Mouse (Mus musculus) adrenal gland, adult 18-20 months (tissue): ENCODE data around the gene Sar1b. TPM values are rescaled to one million over a fixed set of nuclear protein-coding genes. Genes with fewer than 3 reads are reported as not detected.

Source experiments
- DNase-seq, 2 experiments: peaks; one replicate each; pipeline ENCODE4 v3.0.0; 2021 to 2022; ENCODE audit warnings: low spot score in 2 of 2
- total RNA-seq, 2 experiments: library from RNA; stranded (reverse); gene quantifications; 1 replicate in 1 of 2; 2 replicates in 1 of 2; pipeline ENCODE4 v1.2.3; 2021

The Sar1b gene
- total RNA-seq, 2 experiments from 2014 or later = 109 to 110 TPM

DNA sequence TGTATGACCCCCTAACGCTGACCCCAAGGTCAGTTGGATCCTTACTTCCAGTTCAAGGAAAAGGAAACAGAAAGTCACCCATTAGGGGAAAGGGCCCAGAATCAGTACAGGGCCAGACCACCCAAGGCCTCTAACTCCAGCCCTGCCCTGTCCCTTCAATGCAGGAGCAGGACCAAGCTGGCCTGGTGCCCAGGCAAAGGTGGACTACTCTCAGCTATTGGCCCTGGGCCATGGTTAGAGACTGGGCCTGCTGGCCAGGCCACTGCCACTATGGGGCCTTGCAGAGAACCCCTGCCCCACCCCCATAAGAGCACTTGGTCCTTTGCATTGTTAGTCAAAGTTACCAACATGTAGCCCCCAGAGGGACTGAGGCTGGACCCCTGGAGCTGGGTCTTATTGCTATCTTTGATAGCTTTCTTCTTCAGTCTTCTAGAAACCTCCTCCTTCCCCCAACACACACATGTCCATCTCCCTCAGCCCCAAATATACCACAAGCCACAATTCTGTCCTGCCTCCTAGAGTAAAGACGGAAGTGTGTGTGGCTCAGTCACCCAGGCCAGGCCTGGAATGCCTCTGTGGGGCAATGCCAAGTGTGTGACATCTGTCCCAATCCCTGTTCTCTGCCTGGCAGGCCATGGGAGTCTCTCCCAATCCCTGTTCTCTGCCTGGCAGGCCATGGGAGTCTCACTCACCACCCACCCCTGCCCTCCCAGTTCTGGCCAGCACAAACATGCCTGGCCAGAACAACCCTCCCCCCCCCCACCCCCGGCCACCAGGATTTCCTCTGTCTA, 60.7 kb downstream of the Sar1b start:
- DNase-seq = peak; percentile 37 to 46

GRCm38 (mm10) chr11:51824867-51825424, 61.5 kb downstream of the Sar1b start:
- DNase-seq = no peak

DNA sequence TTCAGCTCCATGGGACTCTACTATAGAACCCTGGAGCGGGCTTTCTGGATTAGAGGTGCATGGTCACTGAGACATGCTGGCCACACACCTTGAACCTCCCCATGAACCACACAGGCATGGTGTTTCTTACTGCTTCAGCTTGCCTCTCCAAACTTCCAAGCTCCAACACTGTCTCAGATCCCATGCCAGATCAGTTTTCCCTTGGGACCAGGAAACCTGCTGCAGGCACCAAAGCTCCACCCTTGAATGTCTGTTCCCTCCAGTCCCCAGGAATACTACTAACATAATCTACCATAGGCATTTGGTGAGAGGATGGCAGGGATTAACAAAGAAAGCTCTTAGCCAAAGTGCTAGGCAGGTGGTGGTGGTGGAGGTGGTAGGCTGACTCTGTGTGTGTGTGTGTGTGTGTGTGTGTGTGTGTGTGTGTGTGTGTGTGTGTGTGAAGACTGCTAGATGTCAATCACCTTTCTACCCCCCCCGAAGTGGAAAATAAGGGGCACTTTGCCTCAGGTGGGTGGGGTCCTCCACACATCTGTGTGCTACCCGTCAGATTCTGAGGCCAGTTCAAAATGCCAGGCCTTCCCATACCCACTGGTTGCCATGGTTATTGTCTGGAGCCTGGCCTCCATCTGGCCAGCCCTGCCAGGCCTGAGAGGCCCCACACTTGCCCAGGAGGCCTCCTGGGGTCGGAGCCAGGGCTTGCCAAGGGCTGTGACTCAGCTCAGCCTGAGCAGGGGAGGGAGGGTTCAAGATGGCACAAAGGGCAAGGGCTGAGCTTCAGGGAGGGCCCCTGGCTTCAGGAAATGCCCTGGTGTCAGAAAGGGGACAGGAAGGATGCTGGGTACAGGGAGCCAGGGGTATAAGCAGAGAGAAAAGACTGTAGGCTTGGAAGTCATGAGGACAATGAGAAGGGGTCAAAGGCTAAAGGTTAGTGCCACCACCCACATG, 68.7 kb downstream of the Sar1b start:
- peak in 1 of 2 experiments; percentile 55 for DNase-seq

- no peak for DNase-seq
Observed at GRCm38 (mm10) chr11:51832992-51833391, 69.5 kb downstream of the Sar1b start.

DNA sequence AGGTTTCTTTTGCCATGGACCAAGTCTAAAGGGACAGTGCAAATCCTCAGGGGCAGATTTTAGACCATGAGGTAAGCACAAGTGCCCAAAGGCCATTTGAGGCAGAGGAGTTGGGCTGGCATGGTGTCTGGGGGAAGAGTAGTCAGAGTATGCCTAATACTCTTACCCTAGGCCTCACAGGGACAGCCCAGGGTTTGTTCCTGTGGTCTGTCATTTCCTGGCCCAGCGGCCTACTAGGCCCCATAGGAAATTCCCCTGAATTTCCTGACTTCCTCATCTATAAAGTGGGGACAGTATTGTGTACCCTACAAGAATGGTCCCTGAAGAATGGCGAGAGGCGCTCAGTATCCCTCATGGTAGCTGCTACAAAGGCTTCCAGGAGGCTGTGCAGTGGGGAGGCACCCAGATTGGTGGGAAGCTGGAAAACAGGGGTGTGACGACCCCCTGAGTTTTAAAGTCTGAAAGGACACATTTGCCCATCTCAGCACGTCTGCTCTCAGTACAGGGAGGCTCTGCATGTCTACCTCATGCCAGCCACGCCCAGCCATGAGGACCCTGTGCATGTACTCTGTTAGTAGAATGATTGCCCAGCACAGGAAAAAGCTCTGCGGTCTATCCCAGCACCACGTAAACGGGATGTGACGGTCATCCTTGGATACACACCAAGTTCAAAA, 70.0 kb downstream of the Sar1b start:
- DNase-seq = no peak

- DNase-seq = no peak
Observed at GRCm38 (mm10) chr11:51834067-51834411, 70.6 kb downstream of the Sar1b start.

- DNase-seq = no peak
Observed at GRCm38 (mm10) chr11:51835598-51835997, 72.1 kb downstream of the Sar1b start.

- no peak for DNase-seq
Observed at GRCm38 (mm10) chr11:51836506-51836905, 73.0 kb downstream of the Sar1b start.

DNA sequence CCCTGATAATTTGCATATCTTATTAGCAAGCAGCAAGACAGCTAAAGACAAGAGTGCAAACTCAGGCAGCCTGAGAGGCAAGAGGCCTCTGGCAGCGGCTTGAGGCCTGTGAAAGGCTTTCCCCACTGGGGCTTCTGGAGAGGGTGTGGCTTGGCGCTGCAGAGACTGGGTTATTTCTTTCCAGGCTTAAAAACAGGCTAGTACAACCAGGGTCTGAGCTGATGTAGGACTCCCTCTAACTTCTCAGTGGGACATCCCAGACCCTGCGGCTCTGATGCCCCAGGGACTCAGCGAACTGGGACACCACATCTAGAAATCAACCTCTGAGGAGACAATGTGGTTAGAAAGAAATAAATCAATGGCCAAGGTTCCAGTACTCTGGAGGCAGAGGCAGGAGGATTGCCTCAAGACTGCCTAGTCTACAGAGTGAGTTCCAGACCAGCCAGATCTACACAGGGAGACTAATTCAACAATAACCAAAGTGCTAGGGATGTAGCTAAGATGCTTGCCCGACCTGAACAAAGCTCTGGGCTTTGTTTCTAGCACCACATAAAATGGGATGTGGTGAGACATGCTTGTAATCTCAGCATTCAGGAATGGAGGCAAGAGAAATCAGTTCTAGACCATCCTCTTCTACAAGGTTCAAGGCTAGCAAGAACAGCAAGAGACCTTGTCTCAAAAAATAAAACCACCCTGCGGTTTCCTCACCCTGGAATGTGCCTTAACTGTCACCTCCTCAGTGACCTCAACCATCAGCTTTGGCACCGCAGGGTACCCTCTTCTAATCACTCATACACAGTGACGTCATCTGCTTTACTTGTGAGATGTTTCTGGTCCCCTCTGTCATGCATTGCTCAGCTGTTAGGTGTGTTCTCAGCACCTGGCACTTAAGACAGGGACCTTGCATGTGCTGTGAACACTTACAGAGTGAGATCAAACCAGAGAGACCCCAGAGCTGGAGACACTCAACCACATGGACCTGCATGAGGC, 74.0 kb downstream of the Sar1b start:
- no peak for DNase-seq

DNA sequence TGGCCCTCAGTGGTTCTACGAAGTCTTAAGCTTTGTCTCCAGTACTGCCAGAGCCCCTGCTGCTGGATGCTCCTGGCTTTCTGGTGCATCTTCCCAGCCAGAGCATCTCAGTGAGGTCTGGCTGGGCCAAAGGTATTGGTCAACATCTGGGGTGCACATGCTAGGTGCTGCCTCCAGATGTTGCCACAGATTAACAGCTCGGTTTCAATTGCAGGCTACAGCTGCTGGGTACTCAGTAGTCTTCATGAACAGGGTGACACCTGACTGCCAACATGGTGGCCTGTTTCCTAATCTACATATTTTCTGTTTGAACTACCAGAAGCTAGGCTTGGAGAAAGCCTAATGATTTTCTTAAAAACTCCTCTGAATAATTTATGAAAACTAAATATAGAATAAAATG, 75.6 kb downstream of the Sar1b start:
- no peak for DNase-seq

- no peak for DNase-seq
Observed at GRCm38 (mm10) chr11:51839973-51840372, 76.5 kb downstream of the Sar1b start.

GRCm38 (mm10) chr11:51840657-51841056, 77.2 kb downstream of the Sar1b start:
- DNase-seq = no peak

GRCm38 (mm10) chr11:51841149-51841548, 77.7 kb downstream of the Sar1b start:
- DNase-seq = no peak

Other genes with a start within 250 kb of the Sar1b start
- gene Phykpl, start 178.9 kb upstream of the Sar1b start, total RNA-seq = 10 to 100 TPM; 20.9 to 24.6 TPM
- gene Hnrnpab, start 156.8 kb upstream of the Sar1b start, total RNA-seq = 100 to 1,000 TPM; 254 to 336 TPM
- 10 to 100 TPM; 53.3 to 68.6 TPM for gene Nhp2, start 144.0 kb upstream of the Sar1b start, total RNA-seq
- gene Rmnd5b, start 127.8 kb upstream of the Sar1b start, total RNA-seq = 10 to 100 TPM; 30.0 to 47.2 TPM
- gene N4bp3, start 112.8 kb upstream of the Sar1b start, total RNA-seq = 1 to 10 TPM; 6.3 to 7.7 TPM
- gene D930048N14Rik, start 112.7 kb upstream of the Sar1b start, total RNA-seq = 1 to 10 TPM; 1.3 TPM
- 10 to 100 TPM; 45.2 to 57.2 TPM for gene 0610009B22Rik, start 74.8 kb upstream of the Sar1b start, total RNA-seq
- gene Sec24a, start 53 bp upstream of the Sar1b start, total RNA-seq = 10 to 100 TPM; 33.2 to 47.2 TPM
- gene Jade2, start 94.0 kb downstream of the Sar1b start, total RNA-seq = 10 to 100 TPM; 19.2 to 19.7 TPM
- 10 to 100 TPM; 15.1 to 20.1 TPM for gene Cdkn2aipnl, start 204.0 kb downstream of the Sar1b start, total RNA-seq
- 100 to 1,000 TPM; 154 to 164 TPM for gene Ube2b, start 237.1 kb downstream of the Sar1b start, total RNA-seq
- 1 to 10 TPM; 3.5 to 7.0 TPM for gene Cdkl3, start 240.5 kb downstream of the Sar1b start, total RNA-seq